Mouse (Mus musculus) cerebellum, adult 9-11 months (tissue): ENCODE results near the gene Eif4ebp2.
A peak's percentile ranks its signal among the peaks of the same experiment; 100 is the strongest.

ENCODE experiments used
- DNase-seq: peaks from one replicate; pipeline ENCODE4 v3.0.0; 2022

Gene Eif4ebp2

DNA sequence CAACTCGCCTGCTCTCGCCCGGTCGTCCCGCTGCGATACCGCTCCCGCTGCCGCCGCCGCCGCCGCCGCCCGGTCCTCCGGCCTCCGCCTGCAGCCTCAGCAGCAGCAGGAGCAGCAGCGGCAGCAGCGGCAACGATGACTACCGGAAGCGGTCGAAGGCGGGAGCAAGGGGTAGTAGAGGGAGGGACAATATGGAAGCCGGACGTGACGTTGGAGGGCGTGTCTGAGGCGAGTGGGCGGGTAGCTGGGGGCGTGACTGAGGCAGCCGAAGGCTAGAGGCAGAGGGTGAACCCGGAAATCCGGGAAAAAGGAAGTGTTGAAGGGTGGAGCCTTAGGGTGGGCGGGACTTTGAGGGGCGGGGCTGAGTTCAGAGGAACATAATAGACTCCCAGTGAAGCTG lies at the start of gene Eif4ebp2:
TSS of gene Eif4ebp2 (minus strand) at position 17 of the 400 bp plus-strand sequence.
- peak; percentile 98 for DNase-seq

DNA sequence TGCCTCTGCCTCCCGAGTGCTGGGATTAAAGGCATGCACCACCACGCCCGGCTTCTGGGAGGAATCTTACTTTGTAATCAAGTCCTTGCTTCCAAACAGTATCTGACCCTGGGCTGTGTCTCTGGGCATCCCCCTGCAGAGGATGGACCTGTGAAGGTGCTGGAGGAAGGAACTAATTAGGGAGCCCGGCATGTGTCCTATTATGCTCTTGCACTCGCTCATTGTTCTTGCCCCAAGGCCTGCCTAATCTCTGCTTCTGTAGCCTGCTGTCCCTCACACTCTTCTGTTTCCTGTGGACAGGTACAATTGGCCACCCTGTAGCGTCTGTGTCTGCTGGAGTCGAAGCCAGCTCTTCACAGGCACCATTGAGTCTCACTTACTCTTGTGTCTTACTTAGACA lies 48.3 kb upstream of the Eif4ebp2 start:
- no peak for DNase-seq

DNA sequence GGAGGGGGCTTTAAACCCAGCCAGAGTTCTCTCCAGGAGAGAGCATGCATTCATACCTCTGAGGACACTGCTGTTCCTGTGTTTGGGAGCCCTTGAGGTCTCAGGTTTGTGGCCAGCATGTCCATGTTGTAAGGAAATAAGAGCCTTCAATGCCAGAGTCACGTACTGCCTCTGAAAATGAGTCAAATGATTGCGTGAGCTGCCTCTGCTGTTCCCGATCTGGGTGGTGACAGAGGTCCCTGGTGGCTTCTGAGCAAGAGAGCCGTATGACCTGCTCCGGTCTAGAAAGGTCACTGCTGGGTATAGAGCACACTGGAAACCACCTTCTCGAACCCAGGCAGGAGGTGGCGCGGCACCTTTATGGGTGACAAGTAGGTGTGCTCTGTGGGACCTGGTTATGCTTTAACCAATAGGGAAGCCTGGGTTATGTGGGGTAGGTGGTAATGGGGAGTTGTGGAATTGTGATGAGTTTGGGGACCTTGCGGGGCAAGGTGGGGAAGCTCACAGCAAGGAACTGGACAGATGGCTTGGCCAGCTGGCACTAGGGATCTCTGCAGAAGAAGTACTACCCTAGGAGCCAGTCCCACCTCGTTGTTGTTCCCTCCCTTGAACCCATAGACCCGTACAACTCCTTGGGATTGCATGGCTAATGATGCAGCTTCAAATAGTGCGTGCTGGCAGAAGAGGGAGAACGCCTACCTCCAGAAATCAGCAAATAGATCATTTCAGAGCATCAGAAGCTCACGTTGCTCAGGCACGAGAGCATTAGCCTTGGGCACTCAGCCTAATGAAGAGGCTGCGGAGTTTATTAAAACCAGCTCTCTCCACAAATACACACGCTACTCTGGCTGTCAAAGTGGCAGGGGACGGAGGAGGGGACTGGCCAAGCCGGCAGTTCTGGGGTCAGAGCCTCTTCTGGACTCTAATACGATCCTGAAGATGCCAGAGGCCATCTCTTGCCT lies 47.3 kb upstream of the Eif4ebp2 start:
- peak; percentile 56 for DNase-seq

DNA sequence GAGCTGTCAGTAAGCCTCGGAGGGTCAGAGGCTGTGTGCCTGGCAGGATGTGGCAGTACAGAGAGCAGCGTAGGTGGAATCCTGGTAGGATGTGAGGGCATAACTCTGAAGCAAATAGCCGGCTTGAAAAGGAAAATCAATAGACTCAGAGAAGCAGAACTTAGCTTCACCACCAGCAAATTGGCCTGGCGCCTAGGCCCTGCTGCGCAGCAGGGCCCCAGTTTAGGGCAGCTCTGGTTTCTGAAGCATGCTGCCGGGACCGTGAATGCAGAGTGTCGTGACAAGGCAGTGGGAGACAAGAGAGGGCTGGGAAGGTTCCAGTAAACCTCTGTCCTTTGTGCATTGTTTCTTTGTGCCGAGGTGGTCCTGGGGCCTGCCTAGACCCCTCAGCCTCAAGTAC lies 43.8 kb upstream of the Eif4ebp2 start:
- no peak for DNase-seq

DNA sequence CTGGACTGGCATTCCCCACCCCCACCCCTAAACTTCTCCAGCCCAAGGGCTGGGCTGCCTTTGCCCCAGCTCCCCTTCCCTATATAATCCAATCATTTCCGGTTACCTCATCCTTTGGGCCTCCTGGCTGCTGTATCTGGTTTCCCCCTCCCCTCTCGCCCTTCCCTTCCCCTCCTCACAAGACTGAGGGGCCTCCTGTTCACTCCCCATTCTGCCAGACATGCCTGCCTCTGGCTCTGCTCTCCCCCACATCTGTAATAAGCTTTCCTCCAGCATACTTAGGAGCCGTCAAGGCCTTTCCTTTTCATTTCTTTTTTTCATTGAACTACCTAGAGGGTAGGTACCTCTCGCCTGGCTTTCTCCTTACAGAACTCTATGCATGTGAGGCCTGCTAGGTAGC lies 43.0 kb upstream of the Eif4ebp2 start:
- DNase-seq, result no peak

DNA sequence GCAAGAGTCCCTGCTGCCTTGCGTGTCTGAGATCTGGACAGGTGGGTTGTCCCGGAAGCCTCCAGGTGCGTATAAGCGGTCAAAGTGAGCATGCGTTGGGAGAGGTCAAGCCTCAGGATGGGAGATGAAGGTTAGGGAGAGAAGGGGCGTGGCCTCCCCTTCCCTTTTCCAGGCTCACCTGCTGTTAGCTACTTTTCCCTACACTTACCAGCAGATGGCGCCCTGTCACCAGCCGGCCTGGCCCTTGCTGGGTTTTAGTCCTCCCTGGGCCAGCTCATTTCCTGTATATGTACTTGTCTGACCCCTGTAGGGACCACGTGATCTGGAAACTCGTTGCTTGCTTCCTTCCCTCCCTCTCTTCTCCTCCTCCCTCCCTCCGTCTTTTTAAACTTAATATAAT lies 39.6 kb upstream of the Eif4ebp2 start:
- peak; percentile 80 for DNase-seq

DNA sequence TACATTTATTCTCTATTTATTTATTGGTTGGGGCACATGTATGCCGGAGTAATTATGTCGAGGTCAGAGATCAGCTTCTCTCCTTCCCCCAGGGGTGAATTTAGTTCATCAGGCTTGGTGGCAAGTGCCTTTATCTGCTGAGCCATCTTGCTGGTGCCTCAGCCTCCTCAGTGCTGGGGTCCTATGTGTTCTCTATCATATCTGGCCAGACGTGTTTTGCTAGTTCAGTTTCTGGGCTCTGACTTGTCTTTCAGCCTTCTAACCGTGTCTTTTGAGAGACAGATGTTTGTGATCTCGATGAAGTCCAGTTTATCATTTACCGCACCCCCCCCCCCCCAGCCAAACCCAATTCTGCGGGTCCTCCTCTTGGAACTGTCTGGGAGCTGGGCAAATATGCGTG lies 39.1 kb upstream of the Eif4ebp2 start:
- no peak for DNase-seq

DNA sequence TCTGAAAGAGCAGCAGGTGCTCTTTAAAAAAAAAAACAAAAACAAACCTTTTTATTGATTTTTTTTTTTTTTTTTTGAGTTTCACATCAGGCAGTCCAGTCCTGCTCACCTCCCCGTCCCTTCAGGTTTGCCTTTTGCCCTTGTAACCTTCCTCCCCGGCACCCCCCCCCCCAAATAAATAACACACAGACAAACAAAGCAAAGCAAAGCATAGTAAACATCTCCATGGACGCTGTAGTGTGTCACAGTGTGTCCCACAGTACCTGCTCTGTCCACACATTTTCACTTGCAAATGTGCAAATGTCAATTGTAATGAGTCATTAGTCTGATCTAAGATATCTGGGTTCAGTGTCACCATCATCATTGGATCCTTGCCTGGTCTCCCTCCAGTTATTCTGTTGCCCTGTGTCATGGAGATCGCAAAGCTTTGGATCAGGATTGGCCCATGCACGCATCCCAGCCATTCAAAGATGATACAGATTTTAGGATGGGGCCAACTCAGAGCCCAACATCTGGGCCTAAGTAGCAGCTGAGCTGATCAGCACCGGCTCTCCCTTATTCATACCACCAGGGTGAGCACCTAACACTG lies 36.2 kb upstream of the Eif4ebp2 start:
- DNase-seq, result no peak

DNA sequence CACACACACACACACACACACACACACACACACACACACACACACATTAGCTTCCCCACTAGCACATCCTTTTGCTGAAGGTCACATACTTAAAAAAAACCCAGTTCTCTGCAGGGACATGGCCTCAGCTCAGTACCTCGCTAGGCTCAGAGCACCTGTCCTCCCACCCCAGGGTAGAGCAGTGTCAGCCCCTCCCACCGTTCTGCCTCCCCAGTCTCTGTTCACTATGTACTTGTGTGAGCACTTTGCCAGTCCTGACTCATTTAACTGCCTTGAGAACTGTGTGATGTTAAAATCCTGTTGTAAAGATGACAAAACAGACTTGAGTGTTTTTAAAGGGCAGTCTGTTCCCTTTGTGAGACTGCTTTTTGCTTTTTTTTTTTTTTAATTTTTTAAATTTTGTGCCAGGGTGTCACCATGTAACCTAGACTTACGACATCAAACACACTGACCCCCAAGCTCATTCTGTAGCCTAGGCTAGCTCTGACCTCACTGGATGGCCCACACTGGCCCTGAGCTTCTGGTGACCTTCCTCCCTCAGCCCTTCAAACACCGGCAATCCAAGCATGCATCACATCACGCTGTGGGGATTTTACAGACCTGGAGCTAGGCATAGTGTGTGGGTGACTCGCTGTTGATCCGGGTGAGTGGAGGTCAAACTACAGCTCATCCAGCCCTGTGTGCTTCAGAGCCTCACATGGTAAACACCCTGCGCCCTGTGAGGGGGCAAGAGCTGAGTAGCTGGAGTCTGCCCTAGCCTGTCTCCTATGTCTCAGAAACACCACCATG lies 34.3 kb upstream of the Eif4ebp2 start:
- no peak for DNase-seq

DNA sequence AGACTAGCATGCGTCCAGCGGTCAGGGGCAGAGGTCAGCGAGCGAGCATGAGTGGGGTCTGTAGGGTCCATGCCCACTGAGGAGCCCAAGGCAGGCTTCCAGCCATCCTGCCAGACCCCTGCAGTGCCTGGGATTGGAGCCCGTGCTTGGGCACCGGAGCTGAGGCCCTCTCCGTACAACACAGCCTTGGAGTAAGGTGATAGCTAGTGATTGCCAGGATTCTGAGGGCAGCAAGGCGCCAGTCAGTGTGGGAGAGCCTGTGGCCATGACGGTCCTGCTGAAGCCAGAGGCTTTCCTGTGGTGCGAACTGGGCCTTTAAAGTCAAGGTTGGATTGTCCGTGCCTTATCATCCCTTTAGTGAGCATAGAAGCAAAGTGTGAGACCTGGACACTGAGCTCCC lies 32.3 kb upstream of the Eif4ebp2 start:
- DNase-seq, result no peak

DNA sequence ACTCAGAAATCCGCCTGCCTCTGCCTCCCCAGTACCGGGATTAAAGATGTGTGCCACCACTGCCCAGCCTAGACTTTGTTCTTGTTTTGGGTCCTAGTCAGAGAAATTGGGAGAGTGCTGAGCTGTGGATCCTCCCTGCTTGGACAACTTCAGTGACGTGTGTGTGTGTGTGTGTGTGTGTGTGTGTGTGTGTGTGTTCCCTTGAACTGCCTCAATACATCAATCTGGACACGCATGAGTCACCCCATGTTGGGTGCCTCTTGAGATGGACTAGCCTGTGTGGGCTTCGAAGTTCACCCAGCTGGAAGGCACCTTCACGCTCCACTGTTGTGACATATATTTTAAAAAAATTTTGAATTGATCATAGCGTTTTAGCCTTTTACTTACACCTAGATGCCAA lies 30.3 kb upstream of the Eif4ebp2 start:
- DNase-seq, result no peak

DNA sequence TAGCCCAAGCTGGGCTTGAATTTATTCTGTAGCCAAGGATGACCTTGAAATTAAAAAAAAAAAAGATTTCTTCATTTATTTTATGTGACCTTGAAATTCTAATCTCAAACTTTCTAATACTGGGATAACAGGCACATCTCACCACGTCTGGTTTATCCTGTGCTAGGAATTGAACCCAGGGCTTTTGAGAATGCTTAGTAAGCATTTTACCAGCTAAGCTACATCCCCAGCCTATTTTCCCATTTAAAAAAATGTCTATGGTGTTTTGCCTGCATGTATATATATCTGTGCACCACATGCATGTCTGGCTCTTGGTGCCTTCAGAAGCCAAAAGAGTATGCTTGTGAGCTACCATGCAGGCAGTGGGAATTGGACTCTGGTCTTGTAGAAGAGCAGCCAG lies 28.0 kb upstream of the Eif4ebp2 start:
- no peak for DNase-seq

DNA sequence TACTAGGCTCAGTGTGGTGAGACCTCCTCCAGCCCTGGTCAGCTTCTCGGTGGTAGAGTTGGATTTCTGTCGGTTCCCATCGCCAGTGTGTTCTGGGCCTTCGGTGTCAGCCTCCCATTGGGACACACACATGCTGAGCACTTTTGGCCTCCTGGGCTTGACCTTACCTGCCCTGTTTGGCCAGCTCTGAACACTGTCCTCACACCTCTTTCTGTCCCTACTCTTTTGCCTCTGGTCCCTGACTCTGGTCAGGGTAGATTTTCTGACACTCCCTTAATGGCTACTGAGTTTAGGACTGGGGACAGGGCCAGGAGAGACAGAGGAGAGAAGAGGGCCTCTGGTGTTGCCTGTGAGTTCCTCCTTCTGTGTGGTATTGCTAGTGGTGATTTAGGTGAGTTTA lies 27.5 kb upstream of the Eif4ebp2 start:
- DNase-seq, result no peak

DNA sequence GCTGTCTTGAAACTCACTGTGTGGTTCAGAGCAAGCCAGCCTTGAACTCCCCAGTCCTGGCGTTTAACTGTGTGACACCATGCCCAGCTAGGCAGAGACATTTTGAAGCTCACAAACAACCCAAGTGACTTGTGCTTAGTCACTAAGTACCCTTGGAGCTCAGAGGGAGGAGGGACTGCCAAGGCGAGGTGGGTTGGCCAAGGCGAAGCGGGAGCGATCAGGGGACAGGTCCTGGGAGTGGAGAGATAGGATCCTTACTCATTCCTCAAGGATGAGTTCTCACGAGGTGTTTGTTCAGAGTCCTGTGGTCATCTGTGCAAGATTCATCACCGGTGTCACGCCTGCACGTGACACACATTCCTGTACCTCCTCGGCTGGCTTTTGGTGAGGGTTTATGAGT lies 27.0 kb upstream of the Eif4ebp2 start:
- no peak for DNase-seq

DNA sequence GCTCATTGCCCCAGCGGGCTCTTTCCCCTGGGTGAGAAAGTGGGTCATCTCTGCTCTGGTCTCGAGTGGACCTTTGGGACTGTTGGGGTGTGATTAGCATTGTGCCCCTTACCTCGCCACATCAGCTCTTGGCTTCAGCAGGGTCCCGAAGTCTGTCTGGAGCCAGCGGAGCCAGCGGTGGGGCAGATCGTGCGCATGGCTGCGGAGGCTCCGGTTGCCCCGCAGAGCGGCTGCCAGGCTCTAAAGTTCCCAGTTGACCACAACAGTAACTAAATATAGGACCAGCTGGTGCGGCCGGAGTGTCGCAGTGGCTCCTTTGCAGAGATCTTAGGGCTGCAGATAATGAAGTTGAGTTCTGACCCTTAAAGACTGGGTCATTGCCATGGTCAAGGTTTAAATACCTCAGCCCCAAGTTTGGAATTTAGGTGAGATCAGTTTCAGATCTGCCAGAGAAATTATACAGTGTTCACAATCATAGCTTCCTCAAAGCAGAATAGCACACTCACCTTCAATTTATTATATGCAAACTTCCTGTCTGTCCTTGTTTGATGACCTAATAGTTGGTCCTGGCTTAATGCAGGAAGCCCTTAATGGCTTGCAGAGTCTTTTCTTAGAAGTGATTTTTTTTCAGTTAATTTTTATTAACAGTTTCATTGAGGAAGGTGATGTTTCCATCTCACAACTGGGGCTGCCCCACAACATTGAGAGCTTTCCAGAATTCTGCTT lies 24.1 kb upstream of the Eif4ebp2 start:
- DNase-seq, result no peak

DNA sequence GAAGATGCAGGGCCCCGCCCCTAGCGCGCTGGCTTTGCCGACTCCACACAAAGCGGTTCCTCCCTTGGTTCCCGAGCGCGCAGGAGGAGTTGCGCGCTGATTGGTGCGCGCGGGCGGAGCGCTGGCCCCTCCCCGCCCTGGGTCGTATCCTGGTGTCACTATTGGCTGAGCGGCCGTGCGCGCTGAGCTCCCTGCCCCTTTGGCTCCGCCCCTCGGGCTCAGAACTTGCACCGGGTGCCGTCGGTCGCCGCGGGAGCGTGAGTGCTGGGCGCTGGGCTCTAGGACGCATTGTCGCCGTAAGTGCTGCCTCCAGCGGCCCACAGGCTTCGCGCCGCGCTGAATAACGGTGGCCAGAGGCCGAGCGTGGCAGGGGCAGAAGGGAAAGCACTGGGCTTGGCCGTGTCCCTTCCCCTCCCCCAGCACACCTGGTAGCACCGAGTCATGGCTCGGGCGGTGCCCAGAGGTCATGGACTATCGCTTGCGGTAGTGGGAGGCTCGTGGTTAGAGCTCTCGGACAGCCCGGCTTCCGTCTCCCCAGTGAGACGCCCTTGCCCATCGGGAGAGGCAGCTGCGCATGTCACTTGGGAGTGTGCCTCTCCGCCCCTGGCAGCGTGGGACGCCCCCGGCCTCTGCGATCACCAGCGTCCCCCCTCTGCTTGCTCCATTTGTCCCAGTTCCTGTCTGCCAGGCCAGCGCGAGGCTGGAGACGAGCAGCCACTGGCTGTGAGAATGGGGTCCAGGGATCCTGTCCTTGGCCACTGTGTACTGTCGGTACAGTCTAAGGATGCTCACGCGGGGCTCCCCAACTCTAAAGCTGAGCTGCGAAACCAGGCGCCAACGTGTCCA lies 23.4 kb upstream of the Eif4ebp2 start, which contains the start of gene Lrrc20:
TSS of gene Lrrc20 (plus strand) at position 208 of the 846 bp plus-strand sequence.
- DNase-seq, result peak; percentile 96

DNA sequence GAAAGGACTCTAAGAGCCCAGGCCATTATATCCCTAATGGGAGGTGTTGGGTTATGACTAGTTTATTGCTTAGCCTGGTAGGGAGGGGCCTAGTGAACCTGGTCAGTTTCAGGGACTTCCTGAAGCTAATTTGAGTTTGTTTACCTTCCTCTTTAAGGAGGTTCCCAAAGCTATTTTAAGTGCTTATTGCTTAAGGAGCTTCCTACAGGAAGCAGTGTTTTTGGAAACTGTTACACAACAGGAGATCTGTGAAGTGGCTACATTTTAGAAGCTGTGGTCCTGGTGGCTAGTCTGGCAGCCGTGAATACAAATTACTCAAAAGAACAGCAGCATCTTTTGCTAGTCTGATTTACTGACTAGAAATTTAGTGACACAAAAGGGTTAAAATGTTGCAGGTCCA lies 21.9 kb upstream of the Eif4ebp2 start:
- DNase-seq, result no peak

DNA sequence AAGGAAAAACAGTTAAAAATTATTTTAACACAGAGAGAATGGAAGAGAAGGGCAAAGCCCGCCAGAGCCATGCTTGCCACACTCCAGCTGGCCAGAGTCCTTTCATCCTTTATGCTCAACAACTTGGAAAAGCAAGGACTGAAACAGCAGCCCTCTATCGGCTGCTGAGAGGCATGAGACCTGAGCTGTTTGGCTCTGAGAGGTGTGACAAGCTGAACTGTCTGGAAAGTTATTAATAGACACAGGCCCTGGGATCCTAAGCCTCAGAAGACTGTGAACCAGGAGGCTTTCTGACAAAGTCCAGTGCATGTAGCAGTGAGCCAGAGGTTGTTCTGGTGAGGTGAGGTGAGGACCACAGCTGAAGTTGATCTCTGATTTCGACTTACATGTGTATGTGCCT lies 21.2 kb upstream of the Eif4ebp2 start:
- no peak for DNase-seq

DNA sequence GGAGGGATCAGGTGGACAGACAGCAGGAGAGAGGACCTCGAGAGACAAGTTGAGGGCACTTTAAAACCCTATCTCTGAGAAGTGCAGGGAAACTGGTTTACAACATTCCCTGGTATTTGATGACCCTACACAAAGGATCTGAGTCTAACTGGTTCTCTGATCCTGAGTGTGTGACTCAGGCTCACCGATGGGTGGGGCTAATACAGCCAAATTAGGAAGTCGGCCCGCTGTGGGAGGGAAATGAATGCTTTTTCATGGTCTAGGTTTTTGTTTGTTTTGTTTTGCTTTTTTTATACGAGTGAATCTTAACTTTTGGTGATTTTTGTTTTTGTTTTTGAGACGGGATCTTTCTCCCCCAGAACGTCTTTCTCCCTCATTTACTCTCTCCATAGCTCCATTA lies 16.4 kb upstream of the Eif4ebp2 start:
- DNase-seq, result no peak

DNA sequence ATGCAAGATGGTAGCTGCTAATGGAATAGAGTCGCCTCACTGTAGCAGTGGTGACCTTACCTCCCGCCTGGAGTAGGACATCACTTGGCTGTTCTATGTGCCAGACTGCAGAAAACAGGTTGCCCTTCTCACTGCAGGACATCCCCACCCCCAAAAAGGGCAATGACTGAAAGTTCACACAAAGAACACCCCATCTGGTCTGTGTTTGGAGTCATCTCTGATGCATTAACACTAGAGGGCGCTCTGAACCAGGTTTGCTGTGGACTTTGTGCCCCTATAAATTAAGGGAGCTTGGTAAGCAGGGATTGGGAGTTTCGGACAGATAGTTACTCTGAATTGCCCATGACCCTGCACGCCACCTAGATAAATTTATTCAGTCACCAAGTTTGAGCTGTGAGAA lies 14.4 kb upstream of the Eif4ebp2 start:
- no peak for DNase-seq

DNA sequence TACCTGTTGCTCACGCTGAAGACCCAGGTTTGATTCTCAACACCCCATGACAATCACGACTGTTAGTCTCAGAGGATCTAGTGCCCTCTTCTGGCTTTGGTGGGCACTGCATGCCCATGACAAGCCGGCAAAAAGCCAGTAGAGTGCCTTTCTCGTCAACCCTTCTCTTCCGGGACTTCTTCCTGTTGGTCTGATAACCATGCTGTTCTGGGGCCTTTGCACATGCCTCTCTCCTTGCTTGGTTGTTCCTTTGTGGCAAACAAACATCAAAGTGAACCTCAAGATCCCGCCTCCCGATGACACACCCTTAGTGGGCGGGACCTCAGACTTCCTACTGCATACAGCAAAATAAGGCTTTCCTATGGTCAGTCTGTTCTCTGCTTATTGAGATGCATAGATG lies 13.8 kb upstream of the Eif4ebp2 start:
- no peak for DNase-seq

DNA sequence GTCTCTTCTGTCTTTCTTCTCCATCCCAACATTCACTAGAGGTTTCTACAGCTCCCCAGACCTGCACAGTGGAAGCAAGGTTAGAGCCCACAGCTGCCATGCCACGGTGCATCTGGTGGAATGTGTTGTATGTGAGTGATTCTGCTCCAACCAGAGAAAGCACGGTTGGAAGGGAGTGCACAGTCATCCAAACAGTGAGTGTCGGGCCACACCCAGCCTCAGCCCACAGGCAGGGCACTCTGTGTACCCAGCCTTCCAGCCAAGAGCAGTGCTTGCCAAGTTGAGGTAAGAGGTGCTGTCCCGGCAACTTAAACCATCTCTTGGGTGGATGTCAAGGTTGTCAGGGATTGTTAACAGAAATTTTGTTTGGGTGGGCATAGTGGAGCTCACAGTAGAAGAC lies 12.5 kb upstream of the Eif4ebp2 start:
- no peak for DNase-seq
